Mouse (Mus musculus) liver, embryonic 14.5 days (tissue): ENCODE results near the gene Cep164. TPM values are rescaled to one million over a fixed set of nuclear protein-coding genes. Genes with fewer than 3 reads are reported as not detected.

ENCODE experiments used
- ATAC-seq: fragments of 200-750 bp; cut with Nextera tagmentation; 2 replicates; pipeline ENCODE4 v1.8.0; 2017; ENCODE audit warnings: moderate number of reproducible peaks, mild to moderate bottlenecking, moderate library complexity; ENCODE audit not compliant: insufficient read depth
- DNase-seq, 3 experiments: peaks; one replicate each; pipeline ENCODE4 v3.0.0-alpha.2; 2012 to 2013; ENCODE audit warnings: low read depth in 3 of 3, low spot score in 3 of 3
- H3K27ac ChIP-seq: fragments of 300-500 bp; sonication (generic); 2 replicates; pipeline ENCODE4 v1.5.1; 2014; ENCODE audit warnings: moderate library complexity, mild to moderate bottlenecking, control low read depth, inconsistent platforms
- H3K27me3 ChIP-seq: fragments of 300-500 bp; sonication (generic); 2 replicates; pipeline ENCODE4 v1.6.1; 2014; ENCODE audit warnings: mild to moderate bottlenecking, low read length, moderate library complexity; ENCODE audit not compliant: control insufficient read depth, insufficient read depth
- H3K36me3 ChIP-seq: fragments of 300-500 bp; sonication (generic); replicated peaks from 2 replicates; pipeline ENCODE4 v1.6.1; 2014; ENCODE audit warnings: low read depth; ENCODE audit not compliant: control insufficient read depth, insufficient read depth
- H3K4me1 ChIP-seq, 2 experiments: fragments of 200-500 bp in 1 of 2; fragments of 300-500 bp in 1 of 2; sonication (generic) in 1 of 2; replicated peaks; 2 replicates each; pipeline ENCODE4 v1.6.1; 2012 to 2014; ENCODE audit warnings: antibody characterized with exemption in 1 of 2, inconsistent platforms in 1 of 2, low read length in 1 of 2; ENCODE audit not compliant: control insufficient read depth in 2 of 2, insufficient read depth in 2 of 2
- H3K4me2 ChIP-seq: fragments of 300-500 bp; sonication (generic); 2 replicates; pipeline ENCODE4 v1.6.1; 2014; ENCODE audit warnings: low read depth, mild to moderate bottlenecking, control low read depth, moderate library complexity
- H3K4me3 ChIP-seq, 2 experiments: fragments of 200-500 bp in 1 of 2; fragments of 300-500 bp in 1 of 2; sonication (generic) in 1 of 2; 2 replicates each; pipeline ENCODE4 v1.5.1; 2012 to 2014; ENCODE audit warnings: low read depth in 2 of 2, low read length in 2 of 2, mild to moderate bottlenecking in 2 of 2, control low read depth in 1 of 2, inconsistent platforms in 1 of 2, moderate library complexity in 1 of 2; ENCODE audit not compliant: insufficient read depth in 1 of 2
- H3K9ac ChIP-seq: fragments of 300-500 bp; sonication (generic); replicated peaks from 2 replicates; pipeline ENCODE4 v1.6.1; 2014; ENCODE audit warnings: mild to moderate bottlenecking, control low read depth, moderate library complexity
- H3K9me3 ChIP-seq: fragments of 300-500 bp; sonication (generic); 2 replicates; pipeline ENCODE4 v1.6.1; 2016; ENCODE audit warnings: low read length, mixed read lengths; ENCODE audit not compliant: control insufficient read depth
- CTCF ChIP-seq: IDR thresholded peaks from 2 replicates; pipeline ENCODE4 v1.5.1; 2016; ENCODE audit warnings: antibody characterized with exemption, low read depth, control low read depth
- EP300 ChIP-seq: IDR thresholded peaks from 2 replicates; pipeline ENCODE4 v1.6.1; 2016; ENCODE audit warnings: antibody characterized with exemption, low read depth
- WGBS: fragments of 180-500 bp; shearing (Covaris S2); extraction: QIAGEN DNeasy Blood & Tissue Kit; methylation state at CpG from one replicate; pipeline ENCODE4 v1.1.7; 2014; ENCODE audit not compliant: insufficient replicate concordance; 5-methylcytosine and 5-hydroxymethylcytosine counted together
- polyA plus RNA-seq, 2 experiments: library from polyadenylated mRNA; depleted of rRNA in 1 of 2; stranded (reverse) in 1 of 2; unstranded in 1 of 2; fragments of >200 nt; fragmentation: Nextera tagmentation in 1 of 2; extraction: Ambion mirVana in 1 of 2; gene quantifications; 2 replicates each; pipeline versions ENCODE4 v1.2.1 to v1.2.3; 2012 to 2014

Cep164 gene
- polyA plus RNA-seq, 2 experiments, result 3.7 to 5.7 TPM

DNA sequence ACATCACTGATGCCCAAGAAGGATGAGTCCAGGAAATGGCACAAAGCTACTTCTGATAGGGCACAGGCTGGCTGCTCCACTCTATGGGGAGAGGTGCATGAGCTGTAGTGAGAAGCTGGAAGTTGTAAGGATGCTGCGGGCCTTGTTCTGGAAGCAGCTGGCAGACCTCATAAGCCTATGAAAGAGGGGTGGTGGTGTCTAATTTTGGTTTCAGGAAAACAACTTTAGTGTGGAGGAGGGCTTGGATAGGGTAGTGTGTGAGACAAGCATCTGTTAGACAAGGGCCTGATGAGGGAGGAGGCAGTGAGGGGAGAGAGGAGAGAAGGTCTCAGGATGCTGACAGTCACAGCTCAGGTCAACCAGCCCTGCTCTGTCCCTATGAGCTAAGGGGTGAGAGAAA, 15.3 kb upstream of the Cep164 start:
- peaks cover 0 to 26% of the 10 kb centered on the region in 2 experiments; a peak in 3 of 4 replicates for H3K4me1 ChIP-seq
- no peak for ATAC-seq
- no peak overlapping the region for H3K9ac ChIP-seq
- no peak for TF ChIP-seq EP300
- no peak for TF ChIP-seq CTCF
- no peak overlapping the region for H3K4me3 ChIP-seq
- no peak for DNase-seq
- no peak overlapping the region for H3K4me2 ChIP-seq
- H3K27ac ChIP-seq, result no peak overlapping the region
- H3K9me3 ChIP-seq, result no peaks in the 10 kb centered on the region
- H3K27me3 ChIP-seq, result peaks cover 7% of the 10 kb centered on the region
- WGBS, result 71% methylated on average over 1 of the region's 1 CpGs
- H3K36me3 ChIP-seq, result no peaks in the 10 kb centered on the region

- peaks cover 0 to 20% of the 10 kb centered on the region in 2 experiments; a peak in 3 of 4 replicates for H3K4me1 ChIP-seq
- peaks cover 12% of the 10 kb centered on the region for H3K27me3 ChIP-seq
- H3K36me3 ChIP-seq, result no peaks in the 10 kb centered on the region
- no peak for ATAC-seq
- H3K27ac ChIP-seq, result no peak overlapping the region
- 61% methylated on average over 5 of the region's 5 CpGs for WGBS
- DNase-seq, result no peak
- no peak overlapping the region for H3K4me3 ChIP-seq
- H3K9me3 ChIP-seq, result no peaks in the 10 kb centered on the region
- H3K9ac ChIP-seq, result no peak overlapping the region
- no peak overlapping the region for H3K4me2 ChIP-seq
- TF ChIP-seq EP300 (no peak), CTCF (no peak)
Measured at GRCm38 (mm10) chr9:45843007-45843406, 14.5 kb upstream of the Cep164 start.

- 67% methylated on average over 6 of the region's 6 CpGs for WGBS
- no peak for DNase-seq
- Histone ChIP-seq H3K27me3 (peaks cover 12% of the 10 kb centered on the region), H3K9ac (no peak overlapping the region), H3K36me3 (no peaks in the 10 kb centered on the region), H3K4me1 (peaks cover 0 to 16% of the 10 kb centered on the region in 2 experiments; a peak in 3 of 4 replicates), H3K9me3 (no peaks in the 10 kb centered on the region), H3K4me2 (peak overlapping the region; percentile 48; the same call in 1 of the 2 replicates), H3K27ac (no peak overlapping the region), H3K4me3 (no peak overlapping the region)
- no peak for TF ChIP-seq CTCF
- no peak for TF ChIP-seq EP300
- ATAC-seq, result no peak
Measured at GRCm38 (mm10) chr9:45841458-45841857, 13.0 kb upstream of the Cep164 start.

- Histone ChIP-seq H3K27ac (no peak overlapping the region), H3K4me3 (peak overlapping the region; percentile 56 to 61), H3K4me2 (peak overlapping the region; percentile 48), H3K9me3 (no peaks in the 10 kb centered on the region), H3K27me3 (peaks cover 12% of the 10 kb centered on the region), H3K4me1 (peaks cover 0 to 15% of the 10 kb centered on the region in 2 experiments; a peak in 3 of 4 replicates), H3K9ac (no peak overlapping the region), H3K36me3 (no peaks in the 10 kb centered on the region)
- DNase-seq (no peak), ATAC-seq (no peak)
- TF ChIP-seq EP300, result no peak
- no peak for TF ChIP-seq CTCF
- WGBS, result 57% methylated on average over 5 of the region's 5 CpGs
Measured at GRCm38 (mm10) chr9:45840331-45840730, 11.8 kb upstream of the Cep164 start.

DNA sequence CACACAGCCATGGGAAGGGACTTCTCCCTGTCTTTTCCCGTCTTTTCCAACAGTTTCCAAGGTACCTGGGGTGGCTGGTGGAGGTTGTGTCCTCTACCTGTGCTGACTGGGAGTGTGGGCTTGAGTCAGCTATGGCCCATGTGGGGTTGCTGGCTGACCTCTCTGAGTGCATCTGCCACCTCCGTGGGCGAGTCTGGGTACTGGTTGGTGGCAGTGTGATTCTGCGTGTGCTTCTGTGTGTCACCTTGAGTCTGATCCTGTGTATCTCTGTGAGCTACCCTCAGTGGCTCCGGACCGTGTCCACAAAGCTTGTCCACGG, 11.4 kb upstream of the Cep164 start:
- no peaks in the 10 kb centered on the region for H3K36me3 ChIP-seq
- no peak overlapping the region for H3K27ac ChIP-seq
- no peak overlapping the region for H3K9ac ChIP-seq
- DNase-seq (no peak), ATAC-seq (no peak)
- H3K9me3 ChIP-seq, result no peaks in the 10 kb centered on the region
- 55% methylated on average over 7 of the region's 7 CpGs for WGBS
- peaks cover 12% of the 10 kb centered on the region for H3K27me3 ChIP-seq
- peaks cover 0 to 15% of the 10 kb centered on the region in 2 experiments; a peak in 3 of 4 replicates for H3K4me1 ChIP-seq
- TF ChIP-seq EP300, result no peak
- TF ChIP-seq CTCF, result no peak
- H3K4me2 ChIP-seq, result peak overlapping the region; percentile 48
- peak overlapping the region; percentile 56 to 61 for H3K4me3 ChIP-seq
